Mouse (Mus musculus): ENCODE measurements around the gene Derl3. TPM values are rescaled to one million over a fixed set of nuclear protein-coding genes. Genes with fewer than 3 reads are reported as not detected.
"Not testable (repeated sequence)": the region's sequence is repeated elsewhere in the genome, so short reads cannot be mapped to it uniquely, and the experiment has no call there.

The Derl3 gene
- total RNA-seq, 2 experiments from 2014 or later = 1.7 TPM; not detected in 1

GRCm38 (mm10) chr10:75872025-75872914 lies 20.9 kb upstream of the Derl3 start:
- ATAC-seq (replicated peaks; ENCODE audit: low FRiP score, low TSS enrichment, poor library complexity, severe bottlenecking) = peak; percentile 51

- peak; percentile 66 for ATAC-seq (replicated peaks; ENCODE audit: low FRiP score, low TSS enrichment, poor library complexity, severe bottlenecking)
Observed at GRCm38 (mm10) chr10:75872915-75873542, 20.2 kb upstream of the Derl3 start.

- ATAC-seq (replicated peaks; ENCODE audit: low FRiP score, low TSS enrichment, poor library complexity, severe bottlenecking) = no peak
Observed at GRCm38 (mm10) chr10:75873543-75874170, 19.6 kb upstream of the Derl3 start.

- ATAC-seq (replicated peaks; ENCODE audit: low FRiP score, low TSS enrichment, poor library complexity, severe bottlenecking) = no peak
Observed at GRCm38 (mm10) chr10:75878836-75879235, 14.4 kb upstream of the Derl3 start.

- ATAC-seq (replicated peaks; ENCODE audit: low FRiP score, low TSS enrichment, poor library complexity, severe bottlenecking) = no peak
Observed at GRCm38 (mm10) chr10:75880351-75880750, 12.9 kb upstream of the Derl3 start.

GRCm38 (mm10) chr10:75880771-75881577 lies 12.2 kb upstream of the Derl3 start:
- no peak for ATAC-seq (replicated peaks; ENCODE audit: low FRiP score, low TSS enrichment, poor library complexity, severe bottlenecking)

- ATAC-seq (replicated peaks; ENCODE audit: low FRiP score, low TSS enrichment, poor library complexity, severe bottlenecking) = no peak
Observed at GRCm38 (mm10) chr10:75881578-75882432, 11.4 kb upstream of the Derl3 start.

GRCm38 (mm10) chr10:75882433-75883231 lies 10.6 kb upstream of the Derl3 start:
- no peak for ATAC-seq (replicated peaks; ENCODE audit: low FRiP score, low TSS enrichment, poor library complexity, severe bottlenecking)

GRCm38 (mm10) chr10:75883232-75883552 lies 10.0 kb upstream of the Derl3 start:
- ATAC-seq (replicated peaks; ENCODE audit: low FRiP score, low TSS enrichment, poor library complexity, severe bottlenecking) = peak; percentile 67

- ATAC-seq (replicated peaks; ENCODE audit: low FRiP score, low TSS enrichment, poor library complexity, severe bottlenecking) = no peak
Observed at GRCm38 (mm10) chr10:75884742-75885141, 8.5 kb upstream of the Derl3 start.

GRCm38 (mm10) chr10:75887504-75887903 lies 5.7 kb upstream of the Derl3 start:
- not testable (repeated sequence) for ATAC-seq (replicated peaks; ENCODE audit: low FRiP score, low TSS enrichment, poor library complexity, severe bottlenecking)

- ATAC-seq (replicated peaks; ENCODE audit: low FRiP score, low TSS enrichment, poor library complexity, severe bottlenecking) = no peak
Observed at GRCm38 (mm10) chr10:75889406-75890153, 3.6 kb upstream of the Derl3 start.

GRCm38 (mm10) chr10:75894601-75895000 lies 1.4 kb downstream of the Derl3 start:
- no peak for ATAC-seq (replicated peaks; ENCODE audit: low FRiP score, low TSS enrichment, poor library complexity, severe bottlenecking)

GRCm38 (mm10) chr10:75895730-75896129 lies 2.5 kb downstream of the Derl3 start:
- no peak for ATAC-seq (replicated peaks; ENCODE audit: low FRiP score, low TSS enrichment, poor library complexity, severe bottlenecking)

- ATAC-seq (replicated peaks; ENCODE audit: low FRiP score, low TSS enrichment, poor library complexity, severe bottlenecking) = no peak
Observed at GRCm38 (mm10) chr10:75896208-75896607, 3.0 kb downstream of the Derl3 start.

GRCm38 (mm10) chr10:75897373-75897772 lies 4.2 kb downstream of the Derl3 start:
- no peak for ATAC-seq (replicated peaks; ENCODE audit: low FRiP score, low TSS enrichment, poor library complexity, severe bottlenecking)

- ATAC-seq (replicated peaks; ENCODE audit: low FRiP score, low TSS enrichment, poor library complexity, severe bottlenecking) = no peak
Observed at GRCm38 (mm10) chr10:75898039-75898564, 4.9 kb downstream of the Derl3 start.

Data from megakaryocyte-erythroid progenitor cell, adult 5-6 weeks (primary cell).